Comparison of ENCODE assay signal across 14 mouse cellular contexts in genomic region chr13:65035057-65035456, GRCm38 (mm10). TPM values are rescaled to one million over a fixed set of nuclear protein-coding genes. Genes with fewer than 3 reads are reported as not detected.
DNase-seq lines count a peak whose midpoint lies in the region; ATAC-seq and TF ChIP-seq lines count a peak whose summit lies in the region.
"Had no signal": no experiment of that assay in that cellular context is flagged by ENCODE, and none has a peak within 500 bp of the region (broad histone marks: within the 10 kb centered on the region; RNA-seq: fewer than 3 reads in every experiment).

No protein-coding gene starts in this region.

- ATAC-seq in hindbrain, postnatal 0 days: no peak
- ATAC-seq in hindbrain, embryonic 13.5 days (ENCODE audit: low FRiP score): no peak
- ATAC-seq in neutrophil, adult 5-6 weeks (ENCODE audit: extremely low read depth, insufficient number of reproducible peaks, low FRiP score, poor library complexity, severe bottlenecking): peak; percentile 60; the same call in 1 of the 2 replicates

- no peaks in the 10 kb centered on the region for H3K36me3 ChIP-seq in hindbrain, postnatal 0 days (ENCODE audit: insufficient read depth, low read length)
- no peaks in the 10 kb centered on the region for H3K36me3 ChIP-seq in hindbrain, embryonic 13.5 days
- H3K36me3 ChIP-seq: embryonic facial prominence, embryonic 13.5 days; heart, embryonic 15.5 days; limb, embryonic 13.5 days; midbrain, embryonic 12.5 days had no signal

- peak; percentile 8; the same call in 1 of the 2 replicates for TF ChIP-seq CTCF in hindbrain, postnatal 0 days (IDR thresholded peaks at IDR 0.05; ENCODE audit: low read depth)
- no peak for TF ChIP-seq CTCF in lung, adult 2 months (IDR thresholded peaks at IDR 0.05; ENCODE audit: insufficient read depth, low read length)

- H3K27me3 ChIP-seq in hindbrain, postnatal 0 days (ENCODE audit: insufficient read depth, low read length): no peaks in the 10 kb centered on the region
- H3K27me3 ChIP-seq in hindbrain, embryonic 13.5 days: no peaks in the 10 kb centered on the region
- H3K27me3 ChIP-seq: embryonic facial prominence, embryonic 13.5 days; heart, embryonic 15.5 days; limb, embryonic 13.5 days; midbrain, embryonic 12.5 days had no signal

- no peak for DNase-seq in hindbrain, postnatal 0 days (ENCODE audit: low spot score)
- DNase-seq in lung, postnatal 36 days: peak; percentile 8
- no peak for DNase-seq in lung, adult 2 months
- peak; percentile 46 for DNase-seq in adipocyte (ENCODE audit: low spot score)
- DNase-seq in right cerebral cortex, adult 18-20 months: no peak
- no peak for DNase-seq in thymus, postnatal 0 days (ENCODE audit: low spot score)
- DNase-seq: thymus, adult 18-20 months had no signal

- WGBS in hindbrain, postnatal 0 days: 64% methylated on average over 4 of the region's 4 CpGs
- WGBS in hindbrain, embryonic 13.5 days: 61% methylated on average over 4 of the region's 4 CpGs
- WGBS in lung, adult 2 months: 59% methylated on average over 4 of the region's 4 CpGs

- no peak overlapping the region for H3K4me2 ChIP-seq in hindbrain, postnatal 0 days (ENCODE audit: low read depth, low read length)
- no peak overlapping the region for H3K4me2 ChIP-seq in hindbrain, embryonic 13.5 days
- H3K4me2 ChIP-seq: embryonic facial prominence, embryonic 13.5 days; heart, embryonic 15.5 days; limb, embryonic 13.5 days; midbrain, embryonic 12.5 days had no signal

- H3K4me3 ChIP-seq in hindbrain, postnatal 0 days (ENCODE audit: low read length): no peak overlapping the region
- no peak overlapping the region for H3K4me3 ChIP-seq in hindbrain, embryonic 13.5 days
- H3K4me3 ChIP-seq in lung, adult 2 months (replicated peaks; ENCODE audit: extremely low read depth, low read depth, low read length): no peak overlapping the region
- H3K4me3 ChIP-seq: embryonic facial prominence, embryonic 13.5 days; heart, embryonic 15.5 days; limb, embryonic 13.5 days; midbrain, embryonic 12.5 days had no signal

- H3K9ac ChIP-seq in hindbrain, postnatal 0 days (replicated peaks; ENCODE audit: low read length): no peak overlapping the region
- H3K9ac ChIP-seq in hindbrain, embryonic 13.5 days: no peak overlapping the region
- H3K9ac ChIP-seq: embryonic facial prominence, embryonic 13.5 days; heart, embryonic 15.5 days; limb, embryonic 13.5 days; midbrain, embryonic 12.5 days had no signal

- no peak for TF ChIP-seq POLR2A in lung, adult 2 months (IDR thresholded peaks at IDR 0.05; ENCODE audit: borderline replicate concordance, extremely low read depth, low read depth, low read length)

- no peaks in the 10 kb centered on the region for H3K9me3 ChIP-seq in hindbrain, postnatal 0 days (ENCODE audit: low read length)
- no peaks in the 10 kb centered on the region for H3K9me3 ChIP-seq in hindbrain, embryonic 13.5 days
- H3K9me3 ChIP-seq: embryonic facial prominence, embryonic 13.5 days; heart, embryonic 15.5 days; limb, embryonic 13.5 days; midbrain, embryonic 12.5 days had no signal

- H3K4me1 ChIP-seq in hindbrain, postnatal 0 days (ENCODE audit: insufficient read depth, low read length): no peaks in the 10 kb centered on the region
- H3K4me1 ChIP-seq in hindbrain, embryonic 13.5 days (replicated peaks): no peaks in the 10 kb centered on the region
- no peaks in the 10 kb centered on the region for H3K4me1 ChIP-seq in lung, adult 2 months (ENCODE audit: control insufficient read depth, insufficient read depth, low read length)
- H3K4me1 ChIP-seq: embryonic facial prominence, embryonic 13.5 days; heart, embryonic 15.5 days; limb, embryonic 13.5 days; midbrain, embryonic 12.5 days had no signal

- H3K27ac ChIP-seq in hindbrain, postnatal 0 days: no peak overlapping the region
- H3K27ac ChIP-seq in hindbrain, embryonic 13.5 days: no peak overlapping the region
- H3K27ac ChIP-seq: embryonic facial prominence, embryonic 13.5 days; heart, embryonic 15.5 days; limb, embryonic 13.5 days; midbrain, embryonic 12.5 days had no signal

RNA-seq across cellular contexts. Expression of gene Spata31d1c, which starts 2.2 kb away (rescaled TPM):
- total RNA-seq in hindbrain, postnatal 0 days (2014; rRNA removed): not detected in 2 replicates
- polyA plus RNA-seq in hindbrain, postnatal 0 days (2015; fragmentation: Nextera tagmentation; extraction: Ambion mirVana): not detected in 2 replicates
- polyA plus RNA-seq in hindbrain, embryonic 13.5 days (2015; fragmentation: Nextera tagmentation; extraction: Ambion mirVana): not detected in 2 replicates
- polyA plus RNA-seq in lung, adult 2 months (2012; rRNA removed): not detected in 2 replicates
- not detected in 2 replicates for total RNA-seq in neutrophil, adult 5-6 weeks (2017)
- polyA plus RNA-seq in thymus, postnatal 0 days (2015; fragmentation: Nextera tagmentation; extraction: Ambion mirVana): not detected in 2 replicates
- polyA plus RNA-seq: embryonic facial prominence, embryonic 13.5 days; heart, embryonic 15.5 days; large intestine, adult 2 months; limb, embryonic 13.5 days; midbrain, embryonic 12.5 days had no signal

RNA-seq across cellular contexts. Expression of gene Prss47, which starts 17.5 kb away (rescaled TPM):
- total RNA-seq in hindbrain, postnatal 0 days (2014; rRNA removed): not detected in 2 replicates
- not detected in 2 replicates for polyA plus RNA-seq in hindbrain, postnatal 0 days (2015; fragmentation: Nextera tagmentation; extraction: Ambion mirVana)
- polyA plus RNA-seq in hindbrain, embryonic 13.5 days (2015; fragmentation: Nextera tagmentation; extraction: Ambion mirVana): not detected in 2 replicates
- polyA plus RNA-seq in lung, adult 2 months (2012; rRNA removed): not detected in 2 replicates
- not detected in 2 replicates for total RNA-seq in neutrophil, adult 5-6 weeks (2017)
- polyA plus RNA-seq in thymus, postnatal 0 days (2015; fragmentation: Nextera tagmentation; extraction: Ambion mirVana): not detected in 2 replicates
- polyA plus RNA-seq: embryonic facial prominence, embryonic 13.5 days; heart, embryonic 15.5 days; large intestine, adult 2 months; limb, embryonic 13.5 days; midbrain, embryonic 12.5 days had no signal

Comparison
In these comparisons a context has a peak if more than half of its experiments do, and no peak if none do; other contexts are left out.
1. DNase-seq: peak in lung, postnatal 36 days (single experiment) and adipocyte (single experiment); none in hindbrain, postnatal 0 days (single experiment), lung, adult 2 months (single experiment), right cerebral cortex, adult 18-20 months (single experiment) and thymus, postnatal 0 days (single experiment).